Mouse (Mus musculus) lung, embryonic 15.5 days (tissue): ENCODE results near the gene Nanog. TPM values are rescaled to one million over a fixed set of nuclear protein-coding genes. Genes with fewer than 3 reads are reported as not detected.

Experiments
- ATAC-seq: fragments of 200-750 bp; cut with Nextera tagmentation; 2 replicates; pipeline ENCODE4 v1.8.0; 2017; ENCODE audit warnings: moderate number of reproducible peaks, borderline replicate concordance; ENCODE audit not compliant: low FRiP score, low TSS enrichment; ENCODE audit errors: extremely low read depth
- H3K27ac ChIP-seq: fragments of 300-500 bp; sonication (generic); 2 replicates; pipeline ENCODE4 v1.5.1; 2015; ENCODE audit warnings: moderate library complexity, mild to moderate bottlenecking, inconsistent platforms
- H3K27me3 ChIP-seq: fragments of 300-500 bp; sonication (generic); 2 replicates; pipeline ENCODE4 v1.6.1; 2015; ENCODE audit warnings: inconsistent platforms
- H3K36me3 ChIP-seq: fragments of 300-500 bp; sonication (generic); 2 replicates; pipeline ENCODE4 v1.6.1; 2015; ENCODE audit warnings: inconsistent platforms
- H3K4me1 ChIP-seq: fragments of 300-500 bp; sonication (generic); 2 replicates; pipeline ENCODE4 v1.6.1; 2015; ENCODE audit warnings: inconsistent platforms
- H3K4me2 ChIP-seq: fragments of 300-500 bp; sonication (generic); 2 replicates; pipeline ENCODE4 v1.6.1; 2015; ENCODE audit warnings: inconsistent platforms, mild to moderate bottlenecking, moderate library complexity
- H3K4me3 ChIP-seq: fragments of 300-500 bp; sonication (generic); 2 replicates; pipeline ENCODE4 v1.5.1; 2015; ENCODE audit warnings: mild to moderate bottlenecking, inconsistent platforms
- H3K9ac ChIP-seq: fragments of 300-500 bp; sonication (generic); 2 replicates; pipeline ENCODE4 v1.6.1; 2015; ENCODE audit warnings: inconsistent platforms
- H3K9me3 ChIP-seq: fragments of 300-500 bp; sonication (generic); 2 replicates; pipeline ENCODE4 v1.6.1; 2016; ENCODE audit warnings: inconsistent platforms
- WGBS: fragments of 180-500 bp; shearing (Covaris S2); methylation state at CpG from one replicate; pipeline ENCODE4 v1.1.7; 2015; 5-methylcytosine and 5-hydroxymethylcytosine counted together
- polyA plus RNA-seq: library from polyadenylated mRNA; unstranded; fragments of >200 nt; fragmentation: Nextera tagmentation; extraction: Ambion mirVana; gene quantifications from 2 replicates; pipeline ENCODE4 v1.2.1, GENCODE M21; 2015

The Nanog gene
- polyA plus RNA-seq, 1 experiment from 2014 or later: 0.40 TPM

DNA sequence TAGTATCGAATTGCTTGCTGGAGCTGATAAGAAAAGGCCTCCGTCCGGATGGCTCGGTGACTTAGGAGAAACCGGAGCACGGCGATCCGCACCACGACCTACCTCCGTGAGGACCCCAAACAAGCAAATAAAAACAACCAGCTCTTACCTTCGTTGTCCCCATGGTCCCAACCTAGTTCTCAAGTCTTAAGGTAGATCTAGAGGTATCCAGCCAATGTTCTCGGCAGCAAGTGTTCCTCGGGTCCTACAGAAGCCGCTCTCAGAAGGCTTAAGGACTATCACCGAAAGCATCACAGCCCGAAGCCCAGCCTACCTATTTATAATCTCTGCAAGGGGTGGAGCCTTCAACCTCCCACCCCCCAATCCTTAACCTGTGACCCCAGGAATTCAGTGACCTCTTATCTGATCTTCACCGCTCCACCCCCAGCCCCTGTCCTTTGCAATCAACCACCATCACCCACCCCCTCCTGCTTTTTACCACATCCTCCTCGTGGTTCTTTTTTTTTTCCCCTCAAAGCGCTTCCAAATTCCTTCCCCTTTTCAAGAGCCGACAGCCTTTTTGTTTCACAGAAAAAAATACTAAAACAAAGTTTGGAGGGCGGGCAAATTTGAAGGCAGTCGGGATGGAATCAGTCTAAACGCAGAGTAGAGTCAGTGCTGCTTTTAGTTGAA, 35.1 kb downstream of the Nanog start:
- Histone ChIP-seq H3K9ac (peak overlapping the region; percentile 20; the same call in 1 of the 2 replicates), H3K4me3 (peak overlapping the region; percentile 44), H3K36me3 (no peaks in the 10 kb centered on the region), H3K9me3 (no peaks in the 10 kb centered on the region), H3K27ac (no peak overlapping the region), H3K4me1 (peaks cover 15% of the 10 kb centered on the region; the same call in 1 of the 2 replicates), H3K4me2 (peak overlapping the region; percentile 76), H3K27me3 (peaks cover 28% of the 10 kb centered on the region)
- under 1% methylated on average over 23 of the region's 23 CpGs for WGBS
- ATAC-seq: no peak

DNA sequence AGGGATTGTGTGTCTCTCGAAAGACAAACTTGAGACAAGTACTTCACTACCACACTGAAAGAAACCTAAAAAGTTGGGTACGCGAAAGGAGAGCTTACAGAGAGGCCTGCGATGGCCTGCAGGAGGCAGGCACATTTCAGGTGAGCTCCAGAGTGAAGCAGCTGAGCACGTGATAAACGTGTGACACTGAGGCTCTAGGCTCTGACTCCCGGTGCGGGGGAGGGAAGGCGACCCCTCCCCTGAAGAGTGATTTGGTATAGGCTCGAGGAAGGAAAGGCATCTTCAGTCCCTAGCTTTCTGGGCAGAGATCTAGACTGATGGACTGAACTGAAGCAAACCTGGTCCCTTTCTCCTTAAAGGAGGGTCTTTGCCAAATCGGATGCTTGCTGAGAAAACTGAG, 36.1 kb downstream of the Nanog start:
- no peak for ATAC-seq
- no peak overlapping the region for H3K9ac ChIP-seq
- no peaks in the 10 kb centered on the region for H3K9me3 ChIP-seq
- H3K4me1 ChIP-seq: peaks cover 15% of the 10 kb centered on the region; the same call in 1 of the 2 replicates
- peaks cover 28% of the 10 kb centered on the region for H3K27me3 ChIP-seq
- no peak overlapping the region for H3K27ac ChIP-seq
- no peak overlapping the region for H3K4me2 ChIP-seq
- H3K4me3 ChIP-seq: no peak overlapping the region
- 25% methylated on average over 11 of the region's 11 CpGs for WGBS
- no peaks in the 10 kb centered on the region for H3K36me3 ChIP-seq

DNA sequence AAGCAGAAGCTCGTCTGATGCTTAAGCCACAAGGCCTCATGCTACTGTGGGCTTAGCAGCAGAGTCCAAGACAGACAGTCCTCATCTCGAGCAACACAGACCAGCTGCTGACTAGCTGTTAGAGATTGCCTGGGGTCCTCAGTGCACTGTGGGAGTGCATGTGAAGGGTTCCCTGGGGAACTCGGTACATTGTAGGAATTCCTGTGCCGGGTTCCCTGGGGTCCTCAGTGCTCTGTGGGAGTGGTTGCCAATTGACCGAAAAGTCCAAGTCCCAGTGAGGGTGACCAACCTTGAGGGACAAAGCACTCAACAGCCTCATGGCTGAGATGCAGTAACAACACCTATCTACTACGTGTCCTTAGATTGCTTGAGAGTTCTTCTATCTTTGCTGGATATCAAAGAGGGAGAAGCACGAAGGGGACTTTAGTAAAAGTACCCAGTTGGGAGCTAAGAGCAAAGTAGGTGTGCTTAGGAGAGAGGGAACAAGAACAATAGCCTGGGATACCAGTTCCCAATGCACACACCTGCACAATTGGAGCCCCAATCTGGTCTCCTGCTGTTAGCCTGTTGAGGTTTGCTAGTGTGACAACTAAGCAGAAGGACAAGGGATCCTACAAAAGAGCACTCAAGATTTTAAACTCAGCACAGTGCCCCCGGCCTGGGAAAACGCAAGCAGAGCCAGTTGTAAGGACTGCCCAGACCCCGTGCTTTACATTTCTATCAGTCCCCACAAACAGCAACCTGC, 37.4 kb downstream of the Nanog start:
- Histone ChIP-seq H3K27ac (no peak overlapping the region), H3K4me3 (no peak overlapping the region), H3K4me2 (no peak overlapping the region), H3K9me3 (no peaks in the 10 kb centered on the region), H3K36me3 (no peaks in the 10 kb centered on the region), H3K27me3 (peaks cover 28% of the 10 kb centered on the region), H3K4me1 (peaks cover 15% of the 10 kb centered on the region; the same call in 1 of the 2 replicates), H3K9ac (no peak overlapping the region)
- WGBS: 44% methylated on average over 10 of the region's 10 CpGs
- no peak for ATAC-seq

DNA sequence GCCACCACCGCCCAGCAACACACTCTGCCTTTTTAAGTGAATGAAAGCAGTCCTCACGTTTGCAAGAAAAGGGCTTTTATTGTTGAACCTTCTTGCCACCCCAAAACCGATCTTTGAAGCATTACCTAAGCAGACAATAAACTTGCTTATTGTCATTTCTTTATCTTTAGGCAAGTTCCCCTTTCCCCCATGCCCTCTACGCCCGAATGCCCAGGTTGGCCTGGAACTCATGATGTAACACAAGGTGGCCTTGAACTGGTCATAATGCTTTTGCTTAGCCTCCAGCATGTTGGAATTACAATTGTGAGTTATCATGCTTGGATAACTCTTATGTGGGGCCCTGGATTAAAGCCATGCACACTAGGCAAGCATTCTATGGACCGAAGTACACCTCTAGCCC, 43.3 kb downstream of the Nanog start:
- no peak overlapping the region for H3K4me2 ChIP-seq
- WGBS: 83% methylated on average over 6 of the region's 6 CpGs

DNA sequence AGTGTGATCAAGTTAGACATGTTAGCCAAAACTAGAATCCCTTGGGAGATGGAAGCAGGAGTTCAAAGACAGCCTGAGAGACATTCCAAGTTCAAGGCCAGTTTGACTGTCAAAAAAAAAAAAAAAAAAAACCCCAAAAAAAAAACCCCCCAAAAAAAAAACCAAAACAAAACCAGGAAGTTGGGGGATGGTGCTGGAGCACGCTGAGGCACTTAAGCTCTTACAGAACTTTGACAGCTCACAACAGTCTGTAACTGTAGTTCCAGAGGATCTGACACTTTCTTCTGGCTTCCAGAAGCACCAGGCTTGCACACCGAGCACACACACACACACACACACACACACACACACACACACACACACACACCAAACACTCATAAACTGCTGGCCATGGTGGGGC, 48.6 kb downstream of the Nanog start:
- Histone ChIP-seq H3K9me3 (no peaks in the 10 kb centered on the region), H3K27ac (no peak overlapping the region), H3K9ac (no peak overlapping the region), H3K4me3 (no peak overlapping the region), H3K27me3 (no peaks in the 10 kb centered on the region), H3K4me2 (no peak overlapping the region), H3K4me1 (no peaks in the 10 kb centered on the region), H3K36me3 (no peaks in the 10 kb centered on the region)
- no peak for ATAC-seq
- 47% methylated on average over 2 of the region's 2 CpGs for WGBS

More for the DNA sequence above, 43.3 kb downstream of the Nanog start:
- ATAC-seq: no peak
- H3K4me1 ChIP-seq: no peaks in the 10 kb centered on the region
- H3K36me3 ChIP-seq: no peaks in the 10 kb centered on the region
- H3K27ac ChIP-seq: no peak overlapping the region
- H3K9ac ChIP-seq: no peak overlapping the region
- no peak overlapping the region for H3K4me3 ChIP-seq
- H3K27me3 ChIP-seq: no peaks in the 10 kb centered on the region
- H3K9me3 ChIP-seq: no peaks in the 10 kb centered on the region

DNA sequence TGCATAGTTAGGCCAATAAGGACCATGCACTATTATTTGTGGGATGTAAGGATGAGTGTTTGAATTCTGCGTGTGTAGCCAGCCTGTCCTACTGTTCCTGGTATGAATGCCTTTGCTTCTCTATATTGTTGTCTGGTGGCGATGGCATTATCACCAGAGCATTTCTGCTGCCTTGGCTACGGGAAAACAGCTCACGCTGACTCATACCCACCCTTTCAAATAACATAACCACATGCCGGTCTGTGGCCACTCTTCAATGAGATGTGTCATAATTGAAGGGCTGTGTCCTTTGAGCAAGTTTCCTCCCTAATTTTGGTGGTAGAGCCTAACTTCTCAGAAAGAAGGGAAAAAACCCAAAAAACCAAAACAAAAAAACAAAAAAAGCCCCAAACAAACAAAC, 51.4 kb downstream of the Nanog start:
- Histone ChIP-seq H3K4me2 (no peak overlapping the region), H3K9me3 (no peaks in the 10 kb centered on the region), H3K4me1 (no peaks in the 10 kb centered on the region), H3K9ac (no peak overlapping the region), H3K27ac (no peak overlapping the region), H3K27me3 (0 out of 2 replicates have a peak, but pooled peaks cover 3% of the 10 kb centered on the region), H3K4me3 (no peak overlapping the region), H3K36me3 (no peaks in the 10 kb centered on the region)
- 79% methylated on average over 5 of the region's 5 CpGs for WGBS
- ATAC-seq: no peak

DNA sequence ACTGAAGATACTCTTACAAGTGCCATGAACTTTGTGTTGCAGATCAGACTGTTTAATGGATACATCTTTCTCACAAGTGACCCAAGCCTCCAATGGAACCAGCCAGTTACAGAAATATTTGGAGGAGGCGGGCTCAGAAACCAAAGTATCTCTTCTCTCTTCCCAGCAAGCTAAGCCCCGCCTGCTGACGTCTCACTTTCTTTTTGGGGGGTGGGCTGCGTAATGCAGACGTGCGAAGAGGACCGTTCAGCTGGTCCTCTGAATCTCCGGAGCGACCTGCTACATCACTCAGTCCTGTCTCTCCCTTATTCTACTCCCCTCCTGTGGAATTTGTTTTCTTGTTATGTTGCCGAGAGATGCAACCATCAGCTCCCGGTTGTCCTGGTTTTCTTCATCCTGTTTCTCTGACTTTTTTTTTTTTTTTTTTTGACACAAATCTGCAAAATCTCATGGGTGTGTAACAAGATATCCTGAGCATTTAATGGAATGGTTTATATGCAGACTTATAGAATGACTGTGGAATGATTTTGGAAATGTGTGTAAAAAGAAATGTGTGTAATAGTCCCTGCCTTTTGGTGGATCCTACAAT, 53.8 kb downstream of the Nanog start:
- Histone ChIP-seq H3K27ac (no peak overlapping the region), H3K4me2 (peak overlapping the region; percentile 55), H3K9ac (no peak overlapping the region), H3K9me3 (no peaks in the 10 kb centered on the region), H3K27me3 (peaks cover 21% of the 10 kb centered on the region; the same call in 1 of the 2 replicates), H3K36me3 (no peaks in the 10 kb centered on the region), H3K4me3 (peak overlapping the region; percentile 36), H3K4me1 (peaks cover 15% of the 10 kb centered on the region)
- ATAC-seq: peak; percentile 72; the same call in 1 of the 2 replicates
- WGBS: 2% methylated on average over 11 of the region's 11 CpGs

DNA sequence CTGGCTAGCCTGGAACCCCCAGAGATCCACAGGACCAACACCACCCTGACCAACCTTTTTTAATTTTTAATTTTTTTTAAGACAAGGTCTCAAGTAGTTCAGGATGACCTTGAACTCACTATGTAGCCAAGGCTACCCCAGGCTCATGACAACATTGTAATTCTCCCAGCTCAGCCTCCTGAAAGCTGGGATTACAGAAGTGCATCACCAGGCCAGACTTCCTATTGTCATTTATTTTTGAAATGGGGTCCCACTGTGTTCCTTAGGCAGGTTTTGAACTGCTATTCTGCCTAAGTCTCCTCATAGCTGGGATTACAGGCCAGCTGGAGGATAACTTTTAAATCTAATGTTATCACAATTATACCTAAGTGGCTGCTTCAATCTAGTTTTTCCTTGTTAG, 54.6 kb downstream of the Nanog start:
- Histone ChIP-seq H3K27ac (no peak overlapping the region), H3K4me3 (no peak overlapping the region), H3K4me2 (no peak overlapping the region), H3K36me3 (no peaks in the 10 kb centered on the region), H3K9me3 (no peaks in the 10 kb centered on the region), H3K4me1 (peaks cover 15% of the 10 kb centered on the region), H3K27me3 (peaks cover 21% of the 10 kb centered on the region; the same call in 1 of the 2 replicates), H3K9ac (no peak overlapping the region)
- no peak for ATAC-seq

DNA sequence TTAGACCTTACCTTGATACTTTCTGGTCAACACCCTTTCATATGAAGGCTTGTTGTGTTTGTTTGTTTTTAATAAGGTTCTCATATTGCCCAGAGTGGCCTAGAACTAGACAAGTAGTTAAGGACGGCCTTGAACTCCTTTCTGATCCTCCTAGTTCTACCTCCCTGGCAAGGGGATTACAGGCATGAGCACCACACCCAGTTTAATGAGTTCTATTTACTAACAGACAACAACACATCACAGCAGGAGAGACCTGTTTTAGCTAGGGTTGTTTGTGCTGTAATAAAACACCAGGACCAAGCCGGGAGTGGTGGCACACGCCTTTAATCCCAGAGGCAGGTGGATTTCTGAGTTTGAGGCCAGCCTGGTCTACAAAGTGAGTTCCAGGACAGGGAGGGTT, 55.2 kb downstream of the Nanog start:
- ATAC-seq: no peak
- Histone ChIP-seq H3K4me3 (no peak overlapping the region), H3K27ac (no peak overlapping the region), H3K4me1 (peaks cover 15% of the 10 kb centered on the region), H3K4me2 (no peak overlapping the region), H3K36me3 (no peaks in the 10 kb centered on the region), H3K27me3 (peaks cover 21% of the 10 kb centered on the region; the same call in 1 of the 2 replicates), H3K9ac (no peak overlapping the region), H3K9me3 (no peaks in the 10 kb centered on the region)
- 82% methylated on average over 3 of the region's 3 CpGs for WGBS

DNA sequence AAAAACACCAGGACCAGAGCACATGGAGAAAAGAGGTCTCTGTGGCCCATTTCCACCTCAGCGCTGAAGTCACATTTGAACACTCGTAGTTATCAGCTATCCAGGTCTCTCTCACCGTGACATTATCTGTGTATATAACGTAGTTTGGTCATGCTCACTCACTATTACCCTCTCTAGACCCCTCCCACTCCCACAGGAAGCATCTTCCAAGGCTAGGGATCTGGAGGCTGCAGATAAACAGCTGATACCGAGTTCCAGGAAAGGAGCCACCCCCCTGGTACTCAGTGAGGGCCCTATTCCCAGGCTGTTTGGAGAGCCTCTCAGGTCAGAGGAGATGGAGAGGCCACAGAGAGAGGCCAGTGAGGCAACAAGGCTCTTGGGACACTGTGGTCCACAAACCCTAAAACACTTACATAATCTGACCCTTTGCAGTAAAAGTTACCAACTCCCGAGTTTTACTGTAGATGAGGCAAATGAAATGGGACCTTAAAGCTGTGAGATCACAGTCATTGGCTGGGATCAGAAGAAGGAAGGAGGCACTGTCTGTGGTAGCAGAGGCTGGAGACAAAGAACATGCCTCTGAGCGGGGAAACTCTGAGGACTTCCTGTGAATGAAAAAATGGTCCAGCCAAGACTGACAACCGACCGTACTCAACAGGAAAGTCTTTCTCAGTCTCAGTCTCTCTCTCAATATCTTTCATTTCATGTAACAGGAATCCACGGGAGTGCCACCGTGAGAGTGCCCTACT, 55.8 kb downstream of the Nanog start:
- no peak overlapping the region for H3K4me2 ChIP-seq
- no peak overlapping the region for H3K27ac ChIP-seq
- no peak for ATAC-seq
- peaks cover 15% of the 10 kb centered on the region for H3K4me1 ChIP-seq
- no peaks in the 10 kb centered on the region for H3K36me3 ChIP-seq
- peaks cover 21% of the 10 kb centered on the region; the same call in 1 of the 2 replicates for H3K27me3 ChIP-seq
- H3K4me3 ChIP-seq: no peak overlapping the region
- H3K9me3 ChIP-seq: no peaks in the 10 kb centered on the region
- H3K9ac ChIP-seq: no peak overlapping the region
- WGBS: 60% methylated on average over 11 of the region's 11 CpGs

DNA sequence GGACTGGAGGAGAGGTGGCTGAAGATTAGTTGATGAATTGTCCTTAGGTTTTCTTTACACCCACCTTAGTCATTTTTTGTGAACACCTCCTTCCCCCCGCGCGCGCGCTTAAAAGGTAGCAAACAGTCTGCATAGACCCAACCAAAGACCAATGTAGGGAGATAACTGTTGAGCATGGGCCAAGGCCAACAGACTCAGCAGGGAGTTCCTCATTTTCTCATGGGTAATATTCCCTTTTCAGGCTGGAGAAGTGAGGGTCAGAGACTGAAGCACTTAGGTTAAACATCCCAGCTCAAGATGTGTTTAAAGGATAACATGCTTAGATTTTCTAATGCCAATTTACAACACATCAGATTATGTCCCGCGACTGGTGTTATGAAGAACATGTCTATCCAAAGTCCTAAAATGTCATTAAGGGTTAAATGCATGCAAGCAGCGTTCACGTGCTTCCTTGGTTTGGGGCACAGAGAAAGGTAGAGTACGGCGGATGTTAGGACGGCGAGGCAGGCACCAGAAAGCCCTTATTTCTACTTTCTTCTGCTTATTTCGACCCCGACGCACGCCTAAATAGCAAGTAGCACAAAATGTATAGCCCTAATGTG, 56.7 kb downstream of the Nanog start:
- peak overlapping the region; percentile 44 for H3K4me3 ChIP-seq
- peak overlapping the region; percentile 3; the same call in 1 of the 2 replicates for H3K9ac ChIP-seq
- no peak overlapping the region for H3K27ac ChIP-seq
- no peaks in the 10 kb centered on the region for H3K9me3 ChIP-seq
- ATAC-seq: no peak
- H3K4me1 ChIP-seq: peaks cover 15% of the 10 kb centered on the region
- peaks cover 21% of the 10 kb centered on the region; the same call in 1 of the 2 replicates for H3K27me3 ChIP-seq
- peak overlapping the region; percentile 94 for H3K4me2 ChIP-seq
- H3K36me3 ChIP-seq: no peaks in the 10 kb centered on the region
- 32% methylated on average over 17 of the region's 17 CpGs for WGBS
